Mouse (Mus musculus): Measurements from ENCODE around the gene Fam227b. TPM values are rescaled to one million over a fixed set of nuclear protein-coding genes. Genes with fewer than 3 reads are reported as not detected.

Fam227b gene
- polyA plus RNA-seq, 2 experiments: not detected

DNA sequence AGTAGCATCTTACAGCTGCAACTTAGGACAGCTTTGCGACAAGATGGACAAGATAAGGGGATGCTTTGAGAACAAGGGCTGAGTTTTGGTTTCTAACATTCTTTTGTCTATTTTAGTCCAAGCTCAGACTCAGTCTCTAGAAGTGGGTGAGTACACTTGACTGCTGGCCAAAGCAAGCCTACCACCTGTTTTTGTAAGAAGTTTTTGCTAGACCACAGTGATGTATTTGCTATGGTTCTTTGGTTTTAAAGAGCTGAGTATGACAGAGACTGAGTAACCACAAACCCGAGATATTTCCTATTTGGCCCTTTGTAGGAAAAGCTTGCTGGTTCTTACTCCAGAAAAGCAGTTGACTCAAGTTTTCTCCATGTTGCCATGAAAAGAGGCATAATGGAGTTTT lies 203.6 kb downstream of the Fam227b start:
- Histone ChIP-seq H3K27me3 (ENCODE audit: control insufficient read depth, insufficient read depth, low read length) (no peaks in the 10 kb centered on the region), H3K4me1 (ENCODE audit: control insufficient read depth, insufficient read depth, low read length) (no peaks in the 10 kb centered on the region), H3K27ac (replicated peaks; ENCODE audit: low read depth, low read length) (no peak overlapping the region), H3K36me3 (ENCODE audit: control insufficient read depth, insufficient read depth, low read length) (peaks cover 11% of the 10 kb centered on the region), H3K9ac (ENCODE audit: low read depth, low read length, severe bottlenecking) (no peak overlapping the region), H3K9me3 (ENCODE audit: control insufficient read depth, low read length) (no peaks in the 10 kb centered on the region), H3K4me3 (replicated peaks; ENCODE audit: low read length) (no peak overlapping the region), H3K4me2 (replicated peaks; ENCODE audit: low read depth, low read length, severe bottlenecking) (no peak overlapping the region)
- no peak for ATAC-seq (ENCODE audit: low FRiP score, low read depth)
- WGBS: 91% methylated on average over 2 of the region's 2 CpGs
- TF ChIP-seq POLR2A (IDR thresholded peaks at IDR 0.05; ENCODE audit: borderline replicate concordance, extremely low read depth, insufficient read depth, insufficient read length): no peak
- DNase-seq (ENCODE audit: low spot score): no peak

DNA sequence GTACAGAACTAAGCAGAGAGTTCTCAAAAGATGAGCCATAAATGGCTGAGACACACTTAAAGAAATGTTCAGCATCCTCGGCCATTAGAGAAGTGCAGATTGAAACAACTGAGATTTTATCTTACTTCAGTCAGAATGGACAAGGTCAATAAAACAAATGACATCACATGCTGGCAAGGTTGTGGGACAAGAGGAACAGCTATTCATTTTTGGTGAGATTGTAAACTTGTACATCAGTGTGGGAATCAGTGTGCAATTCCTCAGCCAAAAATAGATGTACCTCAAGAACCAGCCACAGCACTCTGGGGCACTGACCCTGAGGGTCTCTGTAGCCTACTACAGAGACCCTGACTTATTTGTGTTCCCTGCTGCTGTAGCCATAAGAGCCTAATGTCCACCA lies 208.5 kb downstream of the Fam227b start:
- H3K36me3 ChIP-seq (ENCODE audit: control insufficient read depth, insufficient read depth, low read length): peaks cover 4% of the 10 kb centered on the region; the same call in 1 of the 2 replicates
- no peak overlapping the region for H3K4me2 ChIP-seq (replicated peaks; ENCODE audit: low read depth, low read length, severe bottlenecking)
- DNase-seq (ENCODE audit: low spot score) (no peak), ATAC-seq (ENCODE audit: low FRiP score, low read depth) (no peak)
- H3K27ac ChIP-seq (replicated peaks; ENCODE audit: low read depth, low read length): no peak overlapping the region
- H3K27me3 ChIP-seq (ENCODE audit: control insufficient read depth, insufficient read depth, low read length): no peaks in the 10 kb centered on the region
- H3K9me3 ChIP-seq (ENCODE audit: control insufficient read depth, low read length): no peaks in the 10 kb centered on the region
- no peak overlapping the region for H3K4me3 ChIP-seq (replicated peaks; ENCODE audit: low read length)
- no peak overlapping the region for H3K9ac ChIP-seq (ENCODE audit: low read depth, low read length, severe bottlenecking)
- H3K4me1 ChIP-seq (ENCODE audit: control insufficient read depth, insufficient read depth, low read length): no peaks in the 10 kb centered on the region
- 82% methylated on average over 1 of the region's 1 CpGs for WGBS
- no peak for TF ChIP-seq POLR2A (IDR thresholded peaks at IDR 0.05; ENCODE audit: borderline replicate concordance, extremely low read depth, insufficient read depth, insufficient read length)

DNA sequence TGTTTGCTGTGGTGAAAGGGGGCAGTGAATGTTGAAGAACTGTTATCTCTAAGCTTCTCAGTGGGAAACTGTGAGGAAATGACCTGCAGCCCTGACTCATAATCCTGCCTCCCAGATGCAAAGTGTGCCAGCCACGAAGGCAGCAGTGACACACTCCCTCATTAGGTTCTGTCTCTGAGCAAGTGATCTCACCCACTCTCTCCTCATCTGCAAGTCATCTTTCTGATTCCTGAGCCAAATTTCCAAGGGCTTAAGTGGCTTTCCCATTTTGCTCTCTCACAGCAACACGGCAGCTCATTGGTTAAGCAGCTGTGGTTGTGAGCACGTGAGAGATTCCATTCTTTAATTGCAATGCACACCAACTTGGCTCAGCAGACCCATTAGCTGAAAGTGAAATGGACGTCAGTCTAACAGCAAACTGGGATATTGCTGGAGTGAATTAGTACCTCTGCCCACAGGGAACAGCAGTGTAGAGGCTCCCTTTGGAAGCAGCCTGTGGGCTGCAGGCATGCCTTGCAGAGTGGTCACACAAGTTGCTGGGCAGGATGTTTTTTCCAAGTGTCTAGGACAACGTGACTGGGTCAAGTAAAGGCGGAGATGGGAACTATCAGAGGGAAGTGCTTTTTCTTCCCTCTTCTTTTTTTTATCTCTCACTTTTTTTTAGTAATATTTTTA lies 210.6 kb downstream of the Fam227b start:
- DNase-seq (ENCODE audit: low spot score) (no peak), ATAC-seq (ENCODE audit: low FRiP score, low read depth) (no peak)
- H3K4me1 ChIP-seq (ENCODE audit: control insufficient read depth, insufficient read depth, low read length): no peaks in the 10 kb centered on the region
- no peak overlapping the region for H3K9ac ChIP-seq (ENCODE audit: low read depth, low read length, severe bottlenecking)
- no peak overlapping the region for H3K27ac ChIP-seq (replicated peaks; ENCODE audit: low read depth, low read length)
- TF ChIP-seq POLR2A (IDR thresholded peaks at IDR 0.05; ENCODE audit: borderline replicate concordance, extremely low read depth, insufficient read depth, insufficient read length): no peak
- H3K4me2 ChIP-seq (replicated peaks; ENCODE audit: low read depth, low read length, severe bottlenecking): no peak overlapping the region
- H3K4me3 ChIP-seq (replicated peaks; ENCODE audit: low read length): no peak overlapping the region
- WGBS: 53% methylated on average over 6 of the region's 6 CpGs
- H3K36me3 ChIP-seq (ENCODE audit: control insufficient read depth, insufficient read depth, low read length): no peaks in the 10 kb centered on the region; the same call in 1 of the 2 replicates
- H3K9me3 ChIP-seq (ENCODE audit: control insufficient read depth, low read length): no peaks in the 10 kb centered on the region
- H3K27me3 ChIP-seq (ENCODE audit: control insufficient read depth, insufficient read depth, low read length): no peaks in the 10 kb centered on the region

DNA sequence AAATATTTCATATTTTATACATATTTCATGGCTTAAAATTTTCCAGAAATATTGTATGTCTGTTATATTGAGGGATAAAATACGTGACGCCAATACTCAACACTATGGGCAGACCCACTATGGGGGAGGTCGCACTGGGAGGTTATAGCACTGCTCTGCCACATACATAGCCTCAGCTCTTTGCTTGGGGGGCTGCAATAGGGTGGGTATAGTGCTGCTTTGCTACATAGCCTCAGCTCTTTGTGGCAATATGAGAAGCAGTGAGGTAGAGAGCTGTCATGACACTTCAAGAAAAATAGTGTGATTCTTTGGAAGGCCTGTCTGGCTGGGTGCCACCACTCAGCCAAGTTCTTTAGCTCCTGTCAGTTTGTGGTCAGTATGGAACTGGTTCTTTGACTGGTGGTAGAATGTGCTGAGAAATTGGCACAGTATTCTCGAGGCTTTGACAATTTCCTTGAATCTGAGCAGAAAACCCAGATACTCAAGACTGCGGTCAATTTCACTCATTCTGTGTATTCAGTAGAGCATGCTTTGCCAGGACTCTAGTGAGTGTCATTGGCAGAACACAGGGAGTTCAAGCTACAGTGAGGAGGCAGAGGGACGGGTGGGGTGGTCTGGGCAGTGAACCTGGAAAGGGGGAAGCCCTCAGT lies 212.7 kb downstream of the Fam227b start:
- H3K4me2 ChIP-seq (replicated peaks; ENCODE audit: low read depth, low read length, severe bottlenecking): no peak overlapping the region
- WGBS: 86% methylated on average over 6 of the region's 6 CpGs
- no peaks in the 10 kb centered on the region for H3K4me1 ChIP-seq (ENCODE audit: control insufficient read depth, insufficient read depth, low read length)
- H3K27ac ChIP-seq (replicated peaks; ENCODE audit: low read depth, low read length): no peak overlapping the region
- H3K4me3 ChIP-seq (replicated peaks; ENCODE audit: low read length): no peak overlapping the region
- ATAC-seq (ENCODE audit: low FRiP score, low read depth) (no peak), DNase-seq (ENCODE audit: low spot score) (no peak)
- no peaks in the 10 kb centered on the region for H3K27me3 ChIP-seq (ENCODE audit: control insufficient read depth, insufficient read depth, low read length)
- H3K36me3 ChIP-seq (ENCODE audit: control insufficient read depth, insufficient read depth, low read length): no peaks in the 10 kb centered on the region; the same call in 1 of the 2 replicates
- no peak for TF ChIP-seq POLR2A (IDR thresholded peaks at IDR 0.05; ENCODE audit: borderline replicate concordance, extremely low read depth, insufficient read depth, insufficient read length)
- no peaks in the 10 kb centered on the region for H3K9me3 ChIP-seq (ENCODE audit: control insufficient read depth, low read length)
- no peak overlapping the region for H3K9ac ChIP-seq (ENCODE audit: low read depth, low read length, severe bottlenecking)

DNA sequence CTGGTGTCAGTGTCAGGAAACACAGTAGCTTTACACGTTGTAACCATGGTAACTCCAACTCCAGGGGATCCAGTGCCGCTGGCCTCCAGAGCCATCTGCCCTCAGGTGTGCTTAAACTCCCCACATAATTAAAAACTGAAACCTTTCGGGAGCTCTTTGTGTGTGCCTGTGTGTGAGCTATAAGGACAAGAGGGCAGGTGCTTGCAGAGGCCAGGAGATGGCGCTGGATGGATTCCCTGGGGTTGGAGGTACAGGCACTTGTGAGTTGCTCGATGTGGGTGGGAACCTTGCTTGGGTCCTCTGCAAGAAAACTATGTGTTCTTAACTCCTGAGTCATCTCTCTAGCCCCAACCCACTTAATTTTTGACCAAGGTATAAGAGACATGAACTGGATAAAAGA lies 215.4 kb downstream of the Fam227b start:
- Histone ChIP-seq H3K27ac (replicated peaks; ENCODE audit: low read depth, low read length) (no peak overlapping the region), H3K36me3 (ENCODE audit: control insufficient read depth, insufficient read depth, low read length) (peaks cover 2% of the 10 kb centered on the region; the same call in 1 of the 2 replicates), H3K4me3 (replicated peaks; ENCODE audit: low read length) (no peak overlapping the region), H3K4me2 (replicated peaks; ENCODE audit: low read depth, low read length, severe bottlenecking) (no peak overlapping the region), H3K27me3 (ENCODE audit: control insufficient read depth, insufficient read depth, low read length) (no peaks in the 10 kb centered on the region), H3K9me3 (ENCODE audit: control insufficient read depth, low read length) (no peaks in the 10 kb centered on the region), H3K9ac (ENCODE audit: low read depth, low read length, severe bottlenecking) (no peak overlapping the region), H3K4me1 (ENCODE audit: control insufficient read depth, insufficient read depth, low read length) (no peaks in the 10 kb centered on the region)
- WGBS: 48% methylated on average over 5 of the region's 5 CpGs
- no peak for DNase-seq (ENCODE audit: low spot score)
- TF ChIP-seq POLR2A (IDR thresholded peaks at IDR 0.05; ENCODE audit: borderline replicate concordance, extremely low read depth, insufficient read depth, insufficient read length): no peak
- no peak for ATAC-seq (ENCODE audit: low FRiP score, low read depth)

Data from limb, embryonic 14.5 days (tissue).